Mouse (Mus musculus) forebrain, embryonic 10.5 days (tissue): ENCODE measurements at regions not wholly inside any gene's neighbourhood (a gene's known extent, or its start where the extent isn't known, plus 50 kb on each side); places are given as distances from the start of the nearest gene placed in this dataset.
"Not testable (repeated sequence)": the region's sequence is repeated elsewhere in the genome, so short reads cannot be mapped to it uniquely, and the experiment has no call there.

Source experiments
- DNase-seq: peaks from one replicate; pipeline ENCODE4 v3.0.0-alpha.2; 2017; ENCODE audit warnings: low spot score; ENCODE audit errors: extremely low spot score
- H3K27ac ChIP-seq: fragments of 300-500 bp; sonication (generic); 2 replicates; pipeline ENCODE4 v1.5.1; 2016; ENCODE audit warnings: mild to moderate bottlenecking
- H3K27me3 ChIP-seq: fragments of 300-500 bp; sonication (generic); 2 replicates; pipeline ENCODE4 v1.6.1; 2016; ENCODE audit warnings: mild to moderate bottlenecking; ENCODE audit not compliant: poor library complexity, severe bottlenecking
- H3K36me3 ChIP-seq: fragments of 300-500 bp; sonication (generic); replicated peaks from 2 replicates; pipeline ENCODE4 v1.6.1; 2016; ENCODE audit warnings: mild to moderate bottlenecking, moderate library complexity
- H3K4me1 ChIP-seq: fragments of 300-500 bp; sonication (generic); 2 replicates; pipeline ENCODE4 v1.6.1; 2016
- H3K4me3 ChIP-seq: fragments of 300-500 bp; sonication (generic); 2 replicates; pipeline ENCODE4 v1.5.1; 2016; ENCODE audit warnings: mild to moderate bottlenecking, moderate library complexity
- H3K9me3 ChIP-seq: fragments of 300-500 bp; sonication (generic); 2 replicates; pipeline ENCODE4 v1.6.1; 2016; ENCODE audit warnings: mild to moderate bottlenecking, moderate library complexity
- WGBS: fragments of 180-500 bp; shearing (Covaris S2); methylation state at CpG from one replicate; pipeline ENCODE4 v1.1.7; 2016; 5-methylcytosine and 5-hydroxymethylcytosine counted together

DNA sequence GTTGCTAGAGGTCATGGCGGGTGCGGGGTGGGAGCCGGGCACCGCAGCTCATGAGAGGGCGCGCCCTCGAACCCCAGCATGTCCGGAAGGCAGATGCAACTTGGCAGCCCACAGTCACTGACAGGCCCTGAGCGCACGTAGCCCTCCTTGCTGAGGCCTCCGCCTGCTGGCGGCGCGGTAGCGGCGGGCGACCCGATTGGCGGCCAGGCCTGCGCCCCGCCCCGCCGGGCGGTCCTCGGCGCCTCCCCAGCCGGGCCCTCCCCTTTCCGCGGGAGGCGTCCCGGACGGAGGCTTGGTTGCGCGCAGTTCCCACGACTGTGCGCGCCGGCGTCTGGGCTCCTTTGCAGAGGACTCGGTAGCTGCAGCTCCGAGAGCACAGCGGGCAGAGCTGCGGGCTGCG, 301.9 kb downstream of the Hpcal1 start:
- peak; percentile 78 for DNase-seq
- Histone ChIP-seq H3K9me3 (peaks cover 22% of the 10 kb centered on the region), H3K4me3 (peak overlapping the region; percentile 66), H3K27ac (peak overlapping the region; percentile 87)
- not testable (repeated sequence) for H3K36me3 ChIP-seq, H3K27me3 ChIP-seq, H3K4me1 ChIP-seq
- under 1% methylated on average over 42 of the region's 44 CpGs for WGBS

DNA sequence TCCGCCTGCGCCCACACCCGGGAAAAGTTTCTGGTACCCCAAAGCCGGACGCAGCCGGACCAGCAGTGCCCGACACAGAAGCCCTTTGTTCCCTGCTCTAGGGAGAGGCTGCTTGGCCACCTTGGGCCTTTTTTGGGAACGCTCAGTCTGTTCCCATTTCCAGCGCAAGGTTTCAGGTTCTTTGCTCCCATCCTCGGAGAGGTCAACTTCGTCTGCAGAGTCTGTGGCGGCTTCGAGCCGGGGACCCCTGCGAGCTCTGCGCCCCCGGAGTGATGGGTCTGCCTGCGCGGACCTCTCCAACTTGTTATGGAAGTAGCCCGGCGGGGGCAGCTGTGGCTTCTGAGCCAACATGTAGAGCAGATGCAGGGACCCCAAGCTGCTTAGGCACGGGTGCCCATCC, 302.7 kb downstream of the Hpcal1 start:
- H3K27me3 ChIP-seq, H3K4me1 ChIP-seq: not testable (repeated sequence)
- Histone ChIP-seq H3K4me3 (peak overlapping the region; percentile 66), H3K27ac (peak overlapping the region; percentile 87), H3K9me3 (peaks cover 28% of the 10 kb centered on the region), H3K36me3 (peaks cover 12% of the 10 kb centered on the region)
- WGBS = 7% methylated on average over 22 of the region's 22 CpGs
- peak; percentile 14 for DNase-seq
